Mouse (Mus musculus) thymus, postnatal 0 days (tissue): ENCODE data around the gene Fam111a. TPM values are rescaled to one million over a fixed set of nuclear protein-coding genes. Genes with fewer than 3 reads are reported as not detected.
"Not testable (repeated sequence)": the region's sequence is repeated elsewhere in the genome, so short reads cannot be mapped to it uniquely, and the experiment has no call there.

ENCODE experiments used
- DNase-seq: peaks from one replicate; pipeline ENCODE4 v3.0.0-alpha.2; 2015; ENCODE audit warnings: low spot score
- polyA plus RNA-seq: library from polyadenylated mRNA; unstranded; fragments of >200 nt; fragmentation: Nextera tagmentation; extraction: Ambion mirVana; gene quantifications from 2 replicates; pipeline ENCODE4 v1.2.1, GENCODE M21; 2015

Gene Fam111a
- polyA plus RNA-seq, result 32.3 and 35.0 TPM in 2 replicates

DNA sequence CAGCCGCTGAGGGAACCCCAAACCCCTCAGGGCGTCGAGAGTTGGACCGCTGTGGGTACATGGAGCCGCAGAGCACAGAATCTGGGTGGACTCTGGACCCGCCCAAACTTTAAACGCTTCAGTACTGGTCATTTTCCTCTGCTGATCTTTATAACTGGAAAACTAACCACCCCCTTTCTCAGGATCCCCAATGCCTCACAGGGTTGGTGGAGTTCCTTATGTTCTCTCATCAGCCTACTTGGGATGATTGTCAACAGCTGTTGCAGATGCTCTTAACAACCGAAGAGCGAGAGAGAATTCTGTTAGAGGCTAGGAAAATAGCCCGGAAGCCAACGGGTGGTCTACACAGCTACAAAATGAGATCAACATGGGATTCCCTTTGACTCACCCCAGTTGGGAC lies at the start of gene Fam111a:
Fam111a (plus strand) TSS at position 301 of the 400 bp plus-strand sequence.
- DNase-seq, result not testable (repeated sequence)

DNA sequence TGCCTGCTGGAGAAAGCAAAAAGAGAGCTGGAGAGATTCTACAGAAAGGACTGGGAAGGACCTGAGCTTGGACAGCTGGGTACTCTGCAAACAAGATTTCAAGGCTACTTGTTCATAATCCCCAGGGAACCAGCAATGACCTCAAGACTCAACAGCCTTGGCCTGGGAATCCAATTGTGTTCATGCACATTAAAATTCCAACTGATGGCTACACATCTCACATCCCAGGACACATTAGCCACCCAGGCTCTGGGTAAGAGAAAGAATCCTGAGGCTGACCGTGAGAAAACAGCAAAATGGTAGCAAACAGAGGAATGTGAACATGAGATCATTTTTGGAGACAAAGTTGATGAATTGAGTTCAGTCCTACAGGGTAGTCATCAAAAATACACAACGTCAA lies 49.3 kb upstream of the Fam111a start:
- DNase-seq, result no peak

DNA sequence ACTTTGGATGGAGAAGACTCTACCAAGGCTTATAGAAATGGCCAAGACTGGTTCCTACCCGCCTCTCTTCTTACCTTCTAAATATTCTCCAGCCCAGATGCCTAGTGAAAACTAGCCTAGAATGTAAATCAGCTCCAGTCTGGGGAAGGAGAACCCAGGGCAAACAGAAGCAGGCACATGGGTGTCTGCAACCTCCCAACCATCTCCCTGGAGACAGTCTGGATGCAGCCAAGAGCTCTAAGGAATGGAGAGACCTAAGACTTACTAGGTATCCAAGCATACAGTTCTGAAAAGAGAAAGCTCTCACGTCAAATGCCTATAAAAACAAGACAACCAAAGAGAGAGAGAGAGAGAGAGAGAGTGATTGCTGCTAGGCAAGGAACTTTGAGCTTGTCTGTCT lies 47.6 kb upstream of the Fam111a start:
- DNase-seq, result no peak

DNA sequence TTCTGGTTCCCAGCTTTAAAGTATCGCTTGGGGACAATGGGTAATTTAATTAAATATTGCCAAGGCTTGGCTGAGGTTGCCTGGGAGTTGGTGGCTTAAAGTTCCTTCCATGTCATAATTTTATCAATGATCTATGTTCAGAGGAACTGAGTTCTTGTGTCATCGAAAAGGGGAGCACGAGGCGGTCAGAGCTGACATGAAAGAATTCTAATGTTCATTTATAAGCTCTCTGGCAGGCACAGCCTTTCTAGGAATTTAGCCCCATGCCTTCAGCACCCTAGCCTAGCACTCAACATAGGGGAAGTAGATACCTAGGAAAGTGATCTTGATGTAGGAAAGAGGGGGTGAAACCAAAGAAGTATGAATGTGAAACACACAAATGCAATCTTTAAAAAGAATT lies 47.2 kb upstream of the Fam111a start:
- DNase-seq, result no peak

DNA sequence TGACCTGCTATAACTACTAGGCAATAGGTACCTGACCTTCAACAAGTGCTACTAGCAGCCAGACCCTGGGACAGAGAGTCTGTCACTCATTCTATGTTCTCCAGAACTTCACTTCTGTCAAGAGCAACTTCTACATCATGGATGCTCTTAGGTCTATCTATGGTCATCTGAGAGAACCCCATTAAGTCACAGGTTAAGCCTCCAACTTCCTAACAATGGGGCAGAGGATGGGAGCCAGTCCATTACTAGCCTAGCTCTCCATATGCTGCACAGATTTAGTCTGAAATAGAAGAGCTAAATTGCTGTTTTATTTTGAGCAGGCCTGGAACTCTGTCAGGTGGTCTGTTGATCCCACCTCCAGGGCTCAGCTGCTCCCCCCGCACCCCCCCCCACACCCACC lies 46.6 kb upstream of the Fam111a start:
- no peak for DNase-seq

DNA sequence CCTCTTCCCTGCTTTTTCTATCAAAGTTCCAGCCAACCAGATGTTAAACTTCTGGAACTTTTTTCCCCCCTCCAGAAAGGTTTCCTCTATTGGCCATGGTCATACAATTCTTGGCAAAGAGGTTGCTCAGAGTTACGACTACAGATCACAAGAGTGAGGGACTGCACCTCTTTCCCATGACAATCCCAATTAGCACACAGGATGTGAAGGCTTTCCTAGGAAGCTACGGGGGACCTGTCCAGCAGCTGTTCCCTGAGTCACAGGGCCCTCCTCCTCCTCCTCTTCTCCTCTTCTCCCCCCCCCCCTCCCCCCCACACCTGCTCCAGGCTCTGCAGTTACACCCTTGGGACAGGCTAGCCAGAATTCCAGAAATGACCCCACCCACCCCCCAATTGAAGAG lies 46.1 kb upstream of the Fam111a start:
- DNase-seq, result no peak

DNA sequence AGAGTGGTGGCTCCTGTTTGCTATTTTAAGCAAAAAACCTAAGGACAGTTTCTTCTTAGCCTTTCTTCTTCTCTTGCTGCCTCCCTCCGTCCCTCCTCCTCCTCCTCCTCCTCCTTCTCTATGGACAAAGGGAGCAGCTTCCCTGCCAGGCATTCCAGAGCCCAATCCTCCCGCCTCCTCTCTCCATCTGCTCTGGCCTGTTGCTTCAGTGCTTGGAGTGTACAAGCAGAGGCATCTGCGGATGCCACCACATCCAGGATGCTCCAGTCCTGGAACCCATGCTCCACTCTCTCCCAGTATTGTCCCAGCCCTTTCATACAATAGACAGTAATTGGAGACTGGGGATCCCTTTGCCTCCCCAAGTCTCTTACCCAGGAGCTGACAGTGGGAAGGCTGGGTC lies 45.4 kb upstream of the Fam111a start:
- no peak for DNase-seq

DNA sequence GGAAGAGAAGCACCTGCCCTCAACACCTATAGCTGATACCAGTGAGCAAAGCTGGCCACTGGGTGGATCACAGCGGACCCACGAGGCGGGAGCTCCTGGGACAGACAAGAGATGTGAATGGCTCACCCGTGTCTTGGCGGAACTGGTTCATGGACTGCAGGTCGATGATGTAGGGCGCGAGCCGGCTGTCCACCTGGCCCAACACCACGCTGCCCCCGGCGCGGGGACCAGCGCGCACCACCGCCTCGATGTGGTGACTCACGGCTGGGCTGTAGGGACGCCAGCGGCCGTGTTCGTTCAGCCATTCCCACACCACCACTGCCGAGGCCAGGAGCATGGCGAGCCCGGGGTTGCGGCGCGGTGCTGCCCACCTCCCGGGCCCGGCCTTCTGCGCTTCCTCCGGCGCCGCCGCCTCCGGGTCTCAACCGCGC lies 44.6 kb upstream of the Fam111a start:
- no peak for DNase-seq

DNA sequence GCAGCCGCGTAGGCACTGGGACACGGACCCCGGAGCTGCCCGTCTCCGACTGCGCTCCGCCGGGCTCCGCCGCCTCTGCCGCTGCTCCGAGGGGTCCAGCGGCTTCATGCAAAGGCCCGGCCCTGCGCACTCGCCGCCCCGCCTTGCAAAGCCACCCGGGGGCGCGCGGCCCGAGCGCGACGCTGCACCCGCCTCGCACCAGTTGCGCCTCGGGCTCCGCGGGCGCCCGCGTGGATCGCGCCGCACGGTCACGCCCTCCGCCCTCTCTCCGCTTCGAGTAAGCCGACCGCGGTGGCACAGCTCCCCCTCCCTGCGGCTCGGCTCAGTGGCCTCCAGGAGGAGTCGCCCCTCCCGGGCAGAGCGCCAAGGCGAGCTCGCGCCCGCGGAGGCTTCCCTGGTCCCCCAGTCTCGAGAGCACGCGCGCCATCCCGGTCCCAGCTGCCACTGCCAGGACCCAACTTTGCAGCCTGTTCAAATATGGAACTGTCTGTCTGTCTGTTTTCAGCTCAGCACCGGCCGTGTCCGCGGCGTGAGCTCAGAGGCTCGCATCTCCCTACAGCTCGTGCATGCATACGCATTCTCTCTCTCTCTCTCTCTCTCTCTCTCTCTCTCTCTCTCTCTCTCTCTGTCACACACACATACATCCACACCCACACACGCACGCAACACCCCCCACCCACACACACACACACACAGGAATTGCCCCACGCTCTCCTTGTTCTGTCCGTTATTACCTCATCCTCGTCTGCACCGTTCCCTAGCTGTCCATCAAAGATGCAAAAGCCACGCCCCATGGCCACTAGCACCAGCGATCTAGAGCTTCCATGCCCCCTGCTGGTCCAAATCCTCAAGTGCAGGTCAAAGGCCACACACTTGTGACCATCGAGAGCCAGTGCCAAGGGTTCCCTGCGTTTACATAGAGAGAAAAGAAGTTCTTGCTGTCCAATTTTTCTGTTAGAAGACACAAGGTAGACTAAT lies 43.9 kb upstream of the Fam111a start, which contains the start of gene Dtx4:
Dtx4 (minus strand) TSS at position 85 of the 978 bp plus-strand sequence.
- DNase-seq, result peak; percentile 90

DNA sequence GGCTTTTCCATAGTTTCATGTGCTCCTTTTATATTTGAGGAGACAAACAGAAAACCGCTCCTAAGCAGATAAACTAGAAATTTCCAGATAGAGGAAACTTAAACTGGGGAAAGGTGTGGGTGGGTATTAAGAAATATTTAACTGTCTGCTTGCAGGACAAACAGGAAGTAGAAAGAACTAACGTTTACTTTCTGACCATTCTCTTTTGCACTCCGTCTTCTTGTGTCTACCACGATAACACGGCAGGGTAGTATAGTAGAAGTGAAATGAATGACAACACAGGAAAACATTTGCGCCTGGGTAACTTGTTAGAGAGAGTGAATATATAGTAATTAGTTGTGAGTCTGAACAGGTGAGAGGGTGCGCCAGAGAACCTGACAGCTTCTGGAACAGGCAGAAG lies 42.8 kb upstream of the Fam111a start:
- no peak for DNase-seq

DNA sequence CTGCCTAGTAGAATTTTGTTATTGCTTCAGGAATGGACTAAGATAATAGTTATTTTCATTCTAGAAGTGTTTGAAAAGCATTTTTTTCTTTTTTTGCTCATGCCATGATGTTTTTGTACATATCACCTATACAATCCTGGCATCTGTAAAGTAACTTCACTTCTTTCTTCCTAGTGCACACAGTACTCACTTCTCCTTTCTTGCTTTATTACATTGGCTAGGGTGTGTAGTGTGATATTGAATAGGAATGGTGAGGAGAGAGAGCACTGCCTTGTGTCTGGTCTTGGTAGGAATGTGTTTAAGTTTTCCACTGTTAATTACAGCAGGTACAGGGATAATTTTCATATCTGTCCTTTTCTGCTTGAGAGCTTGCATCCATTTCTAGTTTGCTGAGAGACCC lies 30.9 kb upstream of the Fam111a start:
- DNase-seq, result no peak

DNA sequence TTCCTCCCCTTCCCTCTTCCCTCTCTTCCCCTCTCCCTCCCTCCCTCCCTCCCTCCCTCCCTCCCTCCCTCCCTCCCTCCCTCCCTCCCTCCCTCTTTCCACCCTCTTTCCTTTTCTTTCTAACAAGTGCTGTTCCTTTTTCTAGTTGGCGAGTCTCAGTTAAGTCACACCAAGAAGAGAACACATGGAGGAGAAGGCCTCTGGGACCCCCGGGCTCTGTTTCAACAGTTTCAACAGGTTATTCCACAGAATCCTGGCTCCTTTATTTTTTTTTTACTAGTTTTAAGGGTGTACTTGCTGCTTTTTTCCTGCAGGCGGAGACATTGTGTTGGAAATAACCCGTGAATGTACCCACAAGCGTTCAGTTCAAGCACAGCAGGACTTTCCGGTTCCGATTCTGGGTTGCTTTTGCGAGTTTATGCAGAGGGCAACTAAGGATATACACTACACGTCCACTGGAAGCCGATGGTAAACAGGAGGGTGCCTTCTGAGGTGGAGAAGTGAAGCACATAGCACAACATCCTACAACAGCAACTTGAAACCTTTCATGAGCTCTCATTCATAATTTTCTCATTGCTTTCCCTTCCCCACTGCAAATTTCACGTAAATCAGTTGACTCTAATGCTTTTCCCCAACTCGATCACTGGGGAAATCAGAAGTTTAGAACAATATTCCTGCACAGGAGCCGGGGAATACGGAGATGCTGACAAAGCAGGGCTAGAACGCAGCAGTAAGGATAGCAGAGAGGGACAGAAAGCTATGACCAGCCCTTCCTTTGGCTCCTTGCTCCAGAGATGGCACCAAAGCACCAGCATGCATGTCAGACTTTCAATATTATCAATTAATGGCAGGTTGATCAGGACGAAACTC lies 27.6 kb upstream of the Fam111a start:
- DNase-seq, result peak; percentile 74

DNA sequence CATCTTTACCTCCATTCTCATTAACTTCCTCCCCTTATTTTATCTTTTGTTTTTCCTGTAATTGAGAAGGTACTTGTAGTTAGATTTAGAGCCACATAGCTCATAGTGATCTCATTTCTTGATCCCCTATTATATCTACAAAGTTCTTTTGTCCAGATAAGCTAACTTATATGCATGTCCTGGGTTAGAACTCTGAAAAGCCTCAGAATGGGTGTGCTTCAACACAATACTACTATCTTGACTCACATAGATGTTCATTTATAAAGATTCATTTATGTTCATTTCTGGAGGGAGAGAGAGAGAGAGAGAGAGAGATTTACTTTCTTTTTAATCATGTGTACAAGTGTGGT lies 27.0 kb upstream of the Fam111a start:
- DNase-seq, result no peak

DNA sequence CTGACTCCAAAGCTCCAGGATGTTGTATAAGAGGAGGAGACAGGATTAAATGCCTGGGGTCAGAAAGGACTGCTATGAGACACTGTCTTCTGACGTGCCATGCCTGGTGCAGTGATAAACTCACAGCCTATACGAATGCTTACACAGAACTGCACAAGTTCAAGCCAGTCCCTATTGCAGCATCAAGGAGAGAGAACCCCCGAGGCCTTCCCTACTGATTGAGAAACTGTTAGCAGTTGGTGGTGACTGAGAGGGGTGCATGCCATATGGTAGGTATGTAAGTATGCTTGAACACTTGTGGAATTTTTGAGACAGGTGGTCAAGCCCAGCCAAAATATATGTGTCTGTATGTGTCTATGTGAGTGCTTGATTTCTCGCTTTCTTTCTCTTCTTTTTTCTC lies 22.2 kb upstream of the Fam111a start:
- no peak for DNase-seq

DNA sequence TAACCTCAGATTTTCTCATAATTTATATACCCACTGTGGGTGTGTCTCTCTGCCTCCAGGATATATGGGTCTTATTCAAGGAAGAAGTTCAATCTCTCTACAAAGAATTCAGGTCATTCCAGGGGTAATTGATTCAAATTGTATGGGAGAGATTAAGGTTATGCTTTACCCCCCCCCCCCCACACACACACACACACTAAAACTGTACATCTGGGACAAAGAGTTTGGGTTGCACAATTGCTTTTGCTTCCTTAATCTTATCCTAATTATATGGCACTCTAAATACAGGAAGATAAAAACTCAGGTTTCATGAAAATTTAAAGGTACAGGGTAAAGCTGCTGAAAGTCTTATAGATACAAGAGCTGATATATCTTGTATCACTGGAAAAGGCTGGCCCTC lies 8.4 kb upstream of the Fam111a start:
- no peak for DNase-seq

DNA sequence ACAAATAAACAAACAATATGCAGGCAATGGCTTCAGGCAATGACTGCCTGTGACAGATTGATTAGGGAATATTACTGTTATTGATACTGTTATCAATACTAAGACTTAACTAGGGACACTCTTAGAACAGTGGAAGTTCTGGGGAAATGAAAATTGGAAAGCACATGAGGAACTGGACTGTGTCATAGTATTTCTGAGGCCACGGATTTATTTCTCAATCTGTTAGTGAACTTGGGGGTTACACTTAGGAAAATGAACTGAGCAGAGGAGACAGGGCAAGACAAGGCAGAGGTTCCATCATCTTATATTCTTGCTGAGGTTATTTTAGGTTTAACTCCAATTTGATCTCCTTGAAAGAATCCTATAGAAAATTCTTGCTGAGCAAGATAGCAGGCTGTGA lies 5.6 kb upstream of the Fam111a start:
- no peak for DNase-seq

DNA sequence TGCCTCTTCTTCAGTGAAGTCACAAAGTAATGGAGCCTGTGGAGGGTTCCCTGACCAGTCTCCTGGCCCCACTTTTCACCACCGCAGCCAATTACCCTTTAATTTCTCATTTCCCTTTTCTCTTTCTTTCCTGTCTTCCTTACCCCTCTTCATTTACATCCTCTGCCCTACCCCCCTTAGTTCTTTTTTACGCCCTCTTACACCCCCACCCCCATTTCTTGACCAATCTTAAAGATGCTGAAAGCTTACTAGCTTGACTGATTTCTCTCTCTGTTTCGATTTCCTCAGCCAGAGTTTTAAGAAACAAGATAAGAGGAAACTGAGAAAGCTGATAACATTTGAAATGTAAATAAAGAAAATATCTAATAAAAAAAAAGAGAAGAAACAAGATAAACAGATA lies 4.8 kb upstream of the Fam111a start:
- DNase-seq, result no peak

DNA sequence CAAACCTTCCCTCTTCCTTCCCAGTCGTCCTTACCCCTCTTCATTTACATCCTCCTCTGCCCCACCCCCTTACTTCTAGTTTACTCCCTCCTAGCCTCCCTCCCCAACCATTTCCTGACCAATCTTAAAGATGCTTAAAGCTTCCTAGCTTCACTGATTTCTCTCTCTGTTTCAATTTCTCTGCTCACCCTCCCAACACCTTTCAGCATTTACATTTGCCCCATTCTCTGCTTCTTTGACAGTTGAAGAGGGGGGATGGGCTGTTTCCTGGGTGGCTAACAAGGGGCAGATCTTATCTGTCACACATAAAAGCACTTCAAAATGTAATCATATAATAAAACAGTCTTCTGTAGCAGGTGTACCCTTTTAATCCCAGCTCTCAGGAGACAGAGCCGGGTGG lies 3.9 kb upstream of the Fam111a start:
- DNase-seq, result peak; percentile 88

DNA sequence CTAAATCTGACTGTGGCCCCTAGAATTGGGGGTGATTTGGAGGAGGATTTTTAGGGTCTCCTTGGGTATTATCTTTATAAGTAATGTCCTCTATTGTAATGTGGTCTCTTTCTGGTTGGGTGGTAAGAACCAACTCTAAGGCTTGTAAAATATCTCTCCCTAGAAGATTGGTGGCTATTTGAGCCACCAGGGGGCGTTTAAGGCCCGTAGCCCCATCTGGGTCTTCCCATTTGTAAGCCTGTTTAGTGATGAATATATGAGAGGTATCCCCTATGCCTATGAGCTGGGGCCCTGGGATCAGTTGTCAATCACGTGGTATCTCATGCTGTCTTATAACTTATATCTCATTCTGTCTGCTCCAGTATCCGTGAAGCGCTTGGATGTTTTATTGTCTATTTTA lies 3.6 kb downstream of the Fam111a start:
- peak; percentile 31 for DNase-seq

DNA sequence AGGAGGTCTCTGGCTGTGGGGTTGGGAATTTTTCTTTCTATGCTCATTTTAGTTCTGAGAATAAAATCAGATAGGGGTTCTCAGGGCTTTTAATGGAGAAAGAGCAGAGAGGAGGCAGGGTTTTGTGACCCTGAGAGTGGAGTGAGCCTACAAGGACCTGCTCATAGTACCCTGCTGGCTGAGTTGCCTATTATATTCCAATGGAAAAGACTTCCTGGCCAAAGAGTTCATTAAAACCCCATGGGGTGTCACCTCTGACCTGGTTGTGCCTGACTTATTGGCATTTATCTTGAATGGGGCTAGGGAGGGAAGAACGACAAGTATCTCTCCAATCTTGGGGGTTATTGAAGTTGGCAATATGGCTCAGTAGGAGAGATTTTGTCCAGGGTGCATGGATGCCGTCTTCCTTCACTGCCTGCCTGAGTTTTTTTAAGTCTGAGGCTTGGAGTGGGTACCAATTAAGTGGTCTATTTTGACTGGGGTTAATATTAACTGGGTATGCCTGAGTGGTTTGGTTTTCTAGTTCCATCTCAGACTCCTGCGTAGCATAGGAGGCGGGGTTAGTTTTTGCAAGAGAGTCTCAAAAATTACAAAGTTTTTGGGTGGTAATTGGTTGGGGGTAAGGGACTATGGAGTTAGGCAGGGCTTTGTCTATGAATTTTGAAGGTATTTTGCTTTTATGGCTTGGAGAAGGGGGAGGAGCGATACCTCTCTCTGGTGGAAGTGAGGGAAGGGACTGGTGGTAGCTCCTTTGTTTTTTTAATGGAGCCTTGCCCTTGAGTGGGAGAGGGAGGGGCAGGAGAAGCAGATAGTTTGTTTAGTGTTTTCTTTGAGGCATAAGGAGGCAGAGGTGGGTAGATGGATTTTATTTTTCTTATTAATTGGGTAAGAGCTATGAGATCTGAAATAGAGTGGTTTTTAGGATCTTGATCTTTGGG lies 4.7 kb downstream of the Fam111a start:
- no peak for DNase-seq

DNA sequence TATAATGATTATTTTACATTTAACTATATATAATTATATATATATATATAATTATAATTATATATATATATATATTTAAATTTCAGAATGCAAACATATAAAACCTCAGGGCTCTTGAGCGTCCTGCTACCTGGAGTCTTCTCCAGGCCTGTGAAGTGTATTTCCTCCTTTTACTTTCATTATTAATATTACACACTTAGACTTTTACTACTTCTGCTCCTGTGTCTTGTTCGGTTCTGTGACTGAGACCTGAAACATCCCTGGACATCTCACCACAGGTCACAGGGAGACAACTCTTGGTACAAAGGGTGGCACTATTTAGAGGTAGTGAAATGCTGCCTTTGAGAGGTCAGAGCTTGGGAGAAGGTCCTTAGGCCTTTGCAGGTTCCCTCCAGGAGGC lies 10.8 kb downstream of the Fam111a start:
- DNase-seq, result no peak
